Mouse (Mus musculus) MEL (cell line): ENCODE results near the gene Cbln3.

Experiments
- BHLHE40 ChIP-seq: IDR thresholded peaks from 2 replicates; pipeline ENCODE4 v1.6.1; 2012; ENCODE audit warnings: low read depth, mild to moderate bottlenecking, inconsistent platforms, low read length, improper control_type of control experiment, borderline replicate concordance
- EP300 ChIP-seq, 2 experiments: IDR thresholded peaks; 2 replicates each; pipeline ENCODE4 v1.6.1; 2011; ENCODE audit warnings: improper control_type of control experiment in 2 of 2, low read length in 2 of 2, low read depth in 1 of 2, mild to moderate bottlenecking in 1 of 2
- NELFE ChIP-seq: IDR thresholded peaks from 2 replicates; pipeline ENCODE4 v1.6.1; 2011; ENCODE audit warnings: low read depth, low read length, improper control_type of control experiment
- POLR2A ChIP-seq, 2 experiments: IDR thresholded peaks; 2 replicates each; pipeline ENCODE4 v1.6.1; 2011 to 2012; ENCODE audit warnings: low read length in 2 of 2, mild to moderate bottlenecking in 2 of 2, control low read depth in 1 of 2, improper control_type of control experiment in 1 of 2, low read depth in 1 of 2, moderate library complexity in 1 of 2; ENCODE audit not compliant: control insufficient read depth in 1 of 2, insufficient read depth in 1 of 2, poor library complexity in 1 of 2
- RAD21 ChIP-seq: IDR thresholded peaks from 2 replicates; pipeline ENCODE4 v1.6.1; 2011; ENCODE audit warnings: mild to moderate bottlenecking, low read depth, low read length, improper control_type of control experiment
- UBTF ChIP-seq: IDR thresholded peaks from 2 replicates; pipeline ENCODE4 v1.6.1; 2012; ENCODE audit warnings: low read depth, mild to moderate bottlenecking, inconsistent platforms, low read length, improper control_type of control experiment, moderate library complexity, borderline replicate concordance; ENCODE audit not compliant: insufficient read depth

DNA sequence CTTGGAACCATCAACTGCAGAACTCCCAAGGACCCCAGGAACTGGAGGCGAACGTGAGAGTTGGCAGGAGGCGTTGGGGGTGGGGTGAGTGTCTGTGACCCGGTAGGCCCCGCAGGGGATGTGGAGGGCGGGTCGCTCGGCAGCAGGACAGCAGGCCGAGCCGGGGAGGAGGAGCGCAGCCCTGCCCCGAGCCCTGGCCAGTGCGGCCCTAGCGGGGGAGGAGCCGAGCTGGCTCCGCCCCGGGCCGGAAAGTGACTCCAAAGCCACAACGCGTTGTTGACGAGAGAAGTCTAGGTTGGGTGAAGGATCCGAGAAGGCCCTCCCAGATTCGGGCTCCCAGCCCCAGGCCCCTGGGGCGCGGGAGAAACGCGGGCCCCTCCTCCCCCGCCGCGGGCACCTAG is 521 bp upstream of the Cbln3 start, which contains the start of gene Khnyn:
- TF ChIP-seq RAD21 (no peak), POLR2A (IDR thresholded peaks at IDR 0.05; ENCODE audit: control insufficient read depth in 1 of 2, insufficient read depth in 1 of 2, low read depth in 1 of 2, low read length in 2 of 2, poor library complexity in 1 of 2) (peak in 1 of 2 experiments; percentile 67; a peak in 2 of 4 replicates), EP300 (IDR thresholded peaks at IDR 0.05; ENCODE audit: low read depth in 1 of 2, low read length in 2 of 2) (no peak), NELFE (peak; percentile 54), UBTF (peak; percentile 84; the same call in 1 of the 2 replicates), BHLHE40 (0 out of 2 replicates have a peak, but pooled peaks have one; percentile 26)
